Mouse (Mus musculus): ENCODE data around the gene Pla2g4f.

Gene Pla2g4f

DNA sequence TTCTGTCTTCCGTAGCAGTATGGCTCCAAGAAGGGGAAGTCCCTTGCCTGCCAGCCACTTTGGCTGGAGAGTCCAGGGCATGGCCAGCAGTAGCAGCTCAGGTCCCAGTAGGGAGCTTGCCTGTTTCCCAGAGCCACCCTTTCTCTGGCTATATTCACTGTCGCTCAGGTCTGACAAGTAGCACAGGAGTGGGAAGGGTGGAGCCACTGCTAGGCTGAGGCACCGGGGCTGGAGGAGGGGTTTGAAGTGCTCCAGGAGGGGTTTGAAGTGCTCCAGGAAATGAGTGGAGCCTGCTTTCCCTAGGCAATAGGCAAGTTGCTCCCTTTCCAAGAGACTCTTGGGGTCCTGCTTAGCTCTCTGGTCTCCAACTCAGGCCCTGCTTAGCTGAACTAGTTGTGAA is at the start of gene Pla2g4f:
Gene Pla2g4f (minus strand): TSS at position 190 of the 400 bp plus-strand sequence.
- in situ Hi-C loops (cut with MboI) = no loop called here

- in situ Hi-C loops (cut with MboI) = no loop called here
These were observed 46.5 kb upstream of the Pla2g4f start for GRCm38 (mm10) chr2:120360425-120360824.

DNA sequence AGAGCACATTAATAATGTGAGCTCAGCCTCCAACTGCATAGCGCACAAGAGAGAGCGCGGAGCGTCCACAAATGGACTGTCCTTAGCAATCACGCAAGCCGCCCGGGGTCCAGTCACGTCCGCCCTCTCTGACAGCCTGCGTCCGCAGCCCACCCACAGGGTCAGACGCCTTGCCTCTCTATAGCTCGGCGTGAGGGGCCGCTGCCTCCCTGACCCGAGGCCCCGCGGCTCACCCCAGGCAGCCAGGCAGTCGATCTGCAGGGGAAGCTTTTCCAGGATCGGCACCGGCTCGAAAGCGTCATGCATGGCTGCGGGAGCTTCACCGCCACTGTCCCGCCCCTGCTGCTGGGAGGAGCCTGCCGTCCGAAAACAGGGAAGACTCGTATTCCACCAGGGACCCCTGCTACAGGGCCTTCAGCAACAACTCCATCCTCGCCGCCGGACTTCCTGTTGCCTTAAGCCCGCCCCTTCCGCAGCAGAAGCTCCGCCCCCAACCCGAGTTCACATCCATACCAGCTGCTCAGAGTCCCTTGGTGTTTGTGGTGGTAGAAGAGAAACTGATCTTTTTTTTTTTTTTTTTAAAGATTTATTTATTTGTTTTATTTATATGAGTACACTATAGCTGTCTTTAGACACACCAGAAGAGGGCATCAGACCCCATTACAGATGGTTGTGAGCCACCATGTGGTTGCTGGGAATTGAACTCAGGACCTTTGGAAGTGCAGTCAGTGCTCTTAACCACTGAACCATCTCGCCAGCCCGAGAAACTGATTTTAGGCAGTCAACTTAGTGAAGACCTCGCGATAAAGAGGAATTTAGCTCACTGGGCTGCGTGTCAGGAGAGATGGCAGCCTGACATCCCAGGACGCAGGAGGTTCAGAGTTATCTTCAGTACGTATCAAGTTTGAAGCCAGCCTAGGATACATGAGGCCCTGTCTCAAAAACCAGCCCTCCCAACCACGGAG is 39.0 kb upstream of the Pla2g4f start, which contains the start of gene Vps39:
Gene Vps39 (minus strand): TSS at position 456 of the 965 bp plus-strand sequence.
- in situ Hi-C loops (cut with MboI) = no loop called here

GRCm38 (mm10) chr2:120351321-120351720 is 37.4 kb upstream of the Pla2g4f start:
- in situ Hi-C loops (cut with MboI) = no loop called here

DNA sequence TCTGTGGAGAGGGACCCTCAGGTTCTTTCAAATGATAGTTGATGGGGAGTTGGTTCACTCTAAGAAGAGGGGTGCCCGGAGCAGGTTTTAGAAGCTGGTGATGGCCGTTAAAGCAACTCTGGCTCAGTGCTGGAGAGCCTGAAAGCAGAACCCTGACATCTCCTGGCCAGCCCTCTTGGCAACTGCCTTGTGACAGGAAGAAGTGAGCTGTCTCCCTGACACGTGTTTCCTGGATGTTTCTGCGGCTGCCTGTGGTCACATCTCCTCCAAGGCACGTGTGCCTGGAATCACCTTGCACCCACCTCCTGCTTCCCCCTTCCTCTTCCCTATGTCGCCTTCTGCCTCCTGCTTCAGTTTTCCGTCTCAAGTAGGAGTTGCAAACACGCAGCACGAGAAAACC is 34.2 kb upstream of the Pla2g4f start:
- in situ Hi-C loops (cut with MboI) = no loop called here

GRCm38 (mm10) chr2:120341741-120342140 is 27.8 kb upstream of the Pla2g4f start:
- in situ Hi-C loops (cut with MboI) = no loop called here

DNA sequence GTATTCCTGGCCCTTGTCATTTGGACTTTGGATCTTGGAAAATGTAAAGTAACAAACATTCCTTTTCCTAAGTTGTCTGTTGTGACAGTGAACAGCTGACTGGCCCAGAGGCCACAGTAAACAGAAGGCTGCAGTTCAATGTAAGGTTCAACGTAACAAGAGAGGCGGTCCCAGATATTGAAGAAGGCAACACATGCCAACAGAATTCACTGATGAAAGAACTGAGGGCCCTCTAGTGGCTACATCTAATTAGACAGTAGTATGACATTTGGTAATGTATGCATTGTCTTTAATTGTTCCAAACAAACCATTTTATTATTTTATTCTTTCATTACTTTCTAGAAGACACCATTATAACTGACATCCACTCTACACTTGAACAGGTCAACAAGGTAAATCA is 23.9 kb upstream of the Pla2g4f start:
- in situ Hi-C loops (cut with MboI) = no loop called here

DNA sequence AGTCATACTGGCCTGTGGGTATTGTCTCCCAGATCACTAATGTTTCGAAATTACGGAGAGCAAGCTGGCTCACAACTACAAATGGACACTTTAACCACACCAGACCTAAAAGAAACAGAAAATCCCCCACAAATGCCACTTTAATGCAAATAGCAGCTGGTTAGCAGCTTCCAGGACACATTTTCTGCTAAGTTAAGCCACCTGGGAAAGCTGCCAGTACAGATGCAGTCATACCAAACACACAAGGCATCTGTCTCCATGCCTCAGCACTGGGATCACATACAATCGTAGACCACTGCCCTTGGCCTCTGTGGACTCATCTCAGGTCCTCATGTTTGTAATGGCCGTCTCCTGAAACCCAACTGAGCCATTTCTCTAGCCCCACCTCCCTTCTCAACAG is 17.6 kb upstream of the Pla2g4f start:
- in situ Hi-C loops (cut with MboI) = no loop called here

GRCm38 (mm10) chr2:120315077-120315476 is 1.1 kb upstream of the Pla2g4f start:
- in situ Hi-C loops (cut with MboI) = no loop called here

DNA sequence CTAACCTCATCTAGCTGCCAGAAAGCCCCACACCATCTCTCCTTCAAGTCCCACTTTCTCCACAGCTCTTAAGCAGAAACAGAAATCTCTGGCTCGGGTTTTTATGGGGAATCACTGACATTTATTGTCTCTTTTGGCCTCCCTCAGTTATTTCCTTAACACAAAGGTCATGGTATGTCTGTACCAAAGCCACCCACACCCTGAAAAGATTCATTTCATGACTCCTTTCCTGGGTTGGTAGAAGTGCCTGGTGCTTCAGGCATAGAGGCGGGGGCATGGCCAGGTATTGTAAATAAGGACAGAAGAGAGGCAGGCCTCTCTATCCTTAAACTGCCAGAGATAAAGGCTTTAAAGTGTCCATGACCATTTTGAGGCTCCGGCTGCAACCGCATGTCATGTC is 522 bp upstream of the Pla2g4f start:
- in situ Hi-C loops (cut with MboI) = no loop called here

DNA sequence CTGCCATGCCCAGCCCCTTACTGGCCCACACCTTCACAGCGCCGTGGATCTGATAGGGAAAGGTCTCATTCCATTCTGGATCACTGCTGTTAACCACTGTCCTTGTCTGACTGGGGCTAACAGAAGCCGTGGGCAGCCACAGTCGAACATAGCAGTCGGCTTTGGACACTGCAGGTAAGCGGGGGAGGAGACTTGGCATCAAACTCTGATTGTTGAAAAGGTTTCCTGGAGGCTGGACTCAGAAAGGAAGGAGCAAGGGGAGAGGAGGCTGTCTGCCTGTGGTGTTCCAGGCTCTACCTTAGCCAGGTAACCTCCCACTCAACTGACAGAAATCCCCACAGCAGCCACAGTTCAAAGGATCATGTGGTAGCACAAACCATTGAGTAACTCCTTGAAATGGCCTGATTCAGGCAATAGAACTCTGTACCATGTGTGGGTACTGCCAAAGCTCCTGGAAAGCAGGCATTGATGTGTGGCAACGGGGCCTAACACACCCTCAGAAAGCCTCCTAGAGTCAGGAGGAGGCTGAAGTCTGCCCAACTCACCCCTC is 1.6 kb downstream of the Pla2g4f start:
- in situ Hi-C loops (cut with MboI) = no loop called here

- in situ Hi-C loops (cut with MboI) = no loop called here
These were observed 9.9 kb downstream of the Pla2g4f start for GRCm38 (mm10) chr2:120304113-120304512.

GRCm38 (mm10) chr2:120301076-120301475 is 12.9 kb downstream of the Pla2g4f start:
- in situ Hi-C loops (cut with MboI) = no loop called here

- in situ Hi-C loops (cut with MboI) = no loop called here
These were observed 14.1 kb downstream of the Pla2g4f start for GRCm38 (mm10) chr2:120299866-120300265.

DNA sequence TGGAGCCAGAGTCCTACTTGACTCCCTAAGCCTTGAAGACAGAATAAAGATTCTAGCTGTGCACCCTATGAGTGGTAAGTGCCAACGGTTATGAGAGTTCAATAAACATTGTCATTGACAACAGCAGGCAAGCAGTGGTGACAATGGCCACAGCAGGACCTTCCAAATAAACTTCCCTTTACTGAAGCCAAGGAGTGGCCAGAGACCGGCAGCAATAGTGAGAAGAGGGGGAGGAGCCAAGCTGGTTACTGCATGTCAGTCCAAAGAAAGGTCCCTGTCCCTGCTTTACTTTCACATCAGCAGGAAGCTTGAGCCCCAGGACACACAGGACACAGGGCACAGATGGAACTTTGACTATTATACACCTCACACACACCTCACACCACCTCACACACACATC is 17.8 kb downstream of the Pla2g4f start:
- in situ Hi-C loops (cut with MboI) = no loop called here

DNA sequence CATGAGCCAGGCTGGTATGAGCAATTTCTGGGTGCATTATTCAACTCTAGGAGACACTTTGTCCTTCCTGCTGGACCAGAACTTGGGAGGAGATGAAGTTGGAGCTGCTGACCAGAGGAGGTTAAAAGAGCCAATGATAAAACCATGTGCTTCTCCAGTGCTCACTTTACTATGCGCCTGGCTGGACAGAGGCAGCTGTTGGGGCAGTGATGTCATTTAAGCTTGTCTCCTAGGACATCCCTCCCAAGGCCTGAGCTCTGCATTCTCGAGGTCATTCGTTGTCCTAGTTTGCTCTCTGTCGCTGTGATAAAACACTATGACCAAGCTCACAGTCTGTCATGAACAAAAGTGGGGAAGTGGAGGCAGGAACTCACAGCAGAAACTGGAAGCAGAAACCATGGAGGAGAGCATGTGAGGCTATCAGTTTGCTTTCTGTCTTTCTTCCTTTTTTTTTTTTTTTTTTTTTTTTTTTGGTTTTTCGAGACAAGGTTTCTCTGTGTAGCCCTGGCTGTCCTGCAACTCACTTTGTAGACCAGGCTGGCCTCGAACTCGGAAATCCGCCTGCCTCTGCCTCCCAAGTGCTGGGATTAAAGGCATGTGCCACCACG is 22.4 kb downstream of the Pla2g4f start:
- in situ Hi-C loops (cut with MboI) = no loop called here

DNA sequence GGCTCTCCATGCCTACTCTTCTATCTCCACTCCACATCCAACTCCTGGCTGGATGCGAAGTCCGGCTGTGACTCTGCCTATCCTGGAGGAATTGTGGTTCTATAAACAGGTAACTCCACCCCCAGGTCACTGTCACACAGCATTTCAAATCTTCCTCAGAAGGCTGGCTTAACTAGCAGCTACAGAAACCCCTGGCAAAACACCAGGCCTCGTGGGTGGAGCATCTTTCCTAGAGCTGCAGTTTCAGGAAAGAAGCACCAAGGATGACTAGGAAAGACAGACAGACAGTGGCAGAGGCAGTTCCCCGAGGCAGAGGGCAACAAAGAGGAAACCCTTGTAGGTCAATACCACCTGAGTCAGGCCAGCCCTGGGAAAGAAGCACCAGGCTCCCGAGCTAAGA is 25.0 kb downstream of the Pla2g4f start, which contains the start of gene Pla2g4d:
Gene Pla2g4d (minus strand): TSS at position 203 of the 400 bp plus-strand sequence.
- in situ Hi-C loops (cut with MboI) = no loop called here

DNA sequence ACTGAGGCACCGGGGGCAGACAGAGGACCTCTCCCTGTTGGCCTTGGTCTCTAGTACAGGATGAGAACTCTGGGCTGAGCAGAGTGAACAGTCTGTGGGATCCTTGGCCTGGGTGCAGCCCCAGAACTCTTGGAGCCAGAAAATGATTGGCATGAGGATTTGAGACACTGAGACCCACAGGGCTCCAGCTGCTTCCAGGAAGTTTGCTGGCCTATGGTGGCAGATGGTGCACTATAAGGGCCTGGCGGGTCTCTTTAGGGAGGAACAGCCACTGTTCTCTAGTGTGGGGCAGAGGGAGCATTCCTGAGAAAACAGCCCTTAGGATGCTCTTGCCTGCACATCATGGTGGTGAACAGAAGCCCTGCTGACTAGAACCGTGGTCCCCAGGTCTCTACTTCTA is 25.6 kb downstream of the Pla2g4f start:
- in situ Hi-C loops (cut with MboI) = no loop called here

GRCm38 (mm10) chr2:120285639-120286038 is 28.3 kb downstream of the Pla2g4f start:
- in situ Hi-C loops (cut with MboI) = no loop called here

GRCm38 (mm10) chr2:120284705-120285104 is 29.3 kb downstream of the Pla2g4f start:
- in situ Hi-C loops (cut with MboI) = no loop called here

GRCm38 (mm10) chr2:120284094-120284493 is 29.9 kb downstream of the Pla2g4f start:
- in situ Hi-C loops (cut with MboI) = no loop called here

GRCm38 (mm10) chr2:120283550-120283949 is 30.4 kb downstream of the Pla2g4f start:
- in situ Hi-C loops (cut with MboI) = no loop called here

GRCm38 (mm10) chr2:120281221-120281620 is 32.7 kb downstream of the Pla2g4f start:
- in situ Hi-C loops (cut with MboI) = no loop called here

Data from mature B cell (primary cell).